Mouse (Mus musculus) liver, postnatal 0 days (tissue): ENCODE measurements around the gene Tmem121.

Experiments used
- CTCF ChIP-seq: sonication (generic); IDR thresholded peaks from 2 replicates; pipeline ENCODE4 v1.5.1; 2016; ENCODE audit warnings: antibody characterized with exemption, low read depth
- EP300 ChIP-seq: IDR thresholded peaks from 2 replicates; pipeline ENCODE4 v1.6.1; 2016; ENCODE audit warnings: antibody characterized with exemption, low read depth, mild to moderate bottlenecking

GRCm38 (mm10) chr12:113147481-113147880 lies 38.2 kb upstream of the Tmem121 start:
- TF ChIP-seq EP300 = no peak
- no peak for TF ChIP-seq CTCF
